Mouse (Mus musculus): ENCODE results near the gene Slc35f2. TPM values are rescaled to one million over a fixed set of nuclear protein-coding genes. Genes with fewer than 3 reads are reported as not detected.

The Slc35f2 gene
- polyA plus RNA-seq (2015; fragmentation: Nextera tagmentation; extraction: Ambion mirVana), result 21.0 and 22.1 TPM in 2 replicates

GRCm38 (mm10) chr9:53771344-53772021, at the start of gene Slc35f2:
Gene Slc35f2, plus strand, starts transcription at chr9:53771538.
- WGBS, result under 1% methylated on average over 50 of the region's 50 CpGs

GRCm38 (mm10) chr9:53740829-53741404, 30.4 kb upstream of the Slc35f2 start:
- H3K36me3 ChIP-seq, result no peaks in the 10 kb centered on the region
- H3K4me2 ChIP-seq (replicated peaks), result no peak overlapping the region
- no peak overlapping the region for H3K4me3 ChIP-seq (replicated peaks)
- no peaks in the 10 kb centered on the region for H3K9me3 ChIP-seq
- 30% methylated on average over 3 of the region's 3 CpGs for WGBS
- H3K9ac ChIP-seq, result no peak overlapping the region
- ATAC-seq, result no peak
- no peaks in the 10 kb centered on the region for H3K4me1 ChIP-seq (replicated peaks)
- no peak overlapping the region for H3K27ac ChIP-seq
- no peaks in the 10 kb centered on the region for H3K27me3 ChIP-seq (replicated peaks)

More at GRCm38 (mm10) chr9:53771344-53772021, at the start of gene Slc35f2:
- Histone ChIP-seq H3K27ac (peak within 1 kb of the TSS; percentile 73), H3K4me3 (replicated peaks) (peak within 1 kb of the TSS; percentile 60), H3K27me3 (replicated peaks) (peaks cover 10% of the 10 kb centered on the region), H3K36me3 (no peaks in the 10 kb centered on the region), H3K9me3 (no peaks in the 10 kb centered on the region), H3K4me1 (replicated peaks) (peaks cover 11% of the 10 kb centered on the region; the same call in 1 of the 2 replicates), H3K9ac (peak within 1 kb of the TSS; percentile 71), H3K4me2 (replicated peaks) (peak within 1 kb of the TSS; percentile 97)
- peak; percentile 92 for ATAC-seq

DNA sequence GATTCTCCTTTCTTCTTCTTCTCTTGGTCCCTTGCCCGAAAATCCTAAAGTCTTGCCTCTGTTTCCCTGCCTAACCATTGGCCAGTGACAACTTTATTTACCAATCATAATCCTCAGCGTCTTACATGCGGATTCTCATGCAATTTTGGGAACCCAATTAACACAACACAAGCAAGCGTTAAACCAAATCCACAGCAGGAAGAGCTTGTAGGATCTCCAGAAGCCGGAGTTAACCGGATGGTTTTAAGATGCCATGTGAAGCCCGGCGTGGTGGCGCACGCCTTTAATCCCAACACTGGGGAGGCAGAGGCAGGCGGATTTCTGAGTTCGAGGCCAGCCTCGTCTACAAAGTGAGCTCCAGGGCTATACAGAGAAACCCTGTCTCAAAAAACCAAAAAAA, 20.9 kb upstream of the Slc35f2 start:
- Histone ChIP-seq H3K4me2 (replicated peaks) (no peak overlapping the region), H3K4me1 (replicated peaks) (no peaks in the 10 kb centered on the region), H3K4me3 (replicated peaks) (no peak overlapping the region), H3K36me3 (no peaks in the 10 kb centered on the region), H3K9me3 (no peaks in the 10 kb centered on the region), H3K27ac (no peak overlapping the region), H3K9ac (no peak overlapping the region), H3K27me3 (replicated peaks) (no peaks in the 10 kb centered on the region)
- WGBS, result 90% methylated on average over 13 of the region's 13 CpGs
- no peak for ATAC-seq

GRCm38 (mm10) chr9:53750899-53751298, 20.4 kb upstream of the Slc35f2 start:
- H3K4me1 ChIP-seq (replicated peaks), result no peaks in the 10 kb centered on the region
- 53% methylated on average over 5 of the region's 5 CpGs for WGBS
- H3K27me3 ChIP-seq (replicated peaks), result no peaks in the 10 kb centered on the region
- H3K27ac ChIP-seq, result no peak overlapping the region
- H3K4me2 ChIP-seq (replicated peaks), result no peak overlapping the region
- no peaks in the 10 kb centered on the region for H3K36me3 ChIP-seq
- H3K9ac ChIP-seq, result no peak overlapping the region
- H3K4me3 ChIP-seq (replicated peaks), result no peak overlapping the region
- ATAC-seq, result no peak
- no peaks in the 10 kb centered on the region for H3K9me3 ChIP-seq

DNA sequence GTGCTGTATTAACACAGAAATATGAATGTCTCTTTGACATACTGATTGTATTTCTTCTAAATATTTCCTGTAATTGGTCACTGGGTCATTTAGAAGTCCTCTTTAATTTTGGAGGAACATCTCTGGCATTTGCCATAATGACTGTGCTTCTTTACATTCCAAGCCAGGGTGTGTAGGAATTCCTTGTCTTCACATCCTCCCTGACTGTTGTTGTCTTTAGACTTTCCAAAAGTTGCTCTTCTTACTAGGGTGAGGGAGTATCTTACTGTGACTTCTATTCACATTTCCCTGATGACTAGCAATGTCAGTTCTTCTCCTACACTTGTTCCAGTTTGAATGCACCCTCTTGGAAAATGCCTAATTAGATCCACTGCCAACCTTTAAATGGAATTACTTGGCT, 16.5 kb upstream of the Slc35f2 start:
- H3K36me3 ChIP-seq, result no peaks in the 10 kb centered on the region
- no peak overlapping the region for H3K27ac ChIP-seq
- H3K4me1 ChIP-seq (replicated peaks), result no peaks in the 10 kb centered on the region
- no peaks in the 10 kb centered on the region for H3K9me3 ChIP-seq
- no peak overlapping the region for H3K4me3 ChIP-seq (replicated peaks)
- H3K27me3 ChIP-seq (replicated peaks), result no peaks in the 10 kb centered on the region
- ATAC-seq, result no peak
- H3K9ac ChIP-seq, result no peak overlapping the region
- no peak overlapping the region for H3K4me2 ChIP-seq (replicated peaks)

DNA sequence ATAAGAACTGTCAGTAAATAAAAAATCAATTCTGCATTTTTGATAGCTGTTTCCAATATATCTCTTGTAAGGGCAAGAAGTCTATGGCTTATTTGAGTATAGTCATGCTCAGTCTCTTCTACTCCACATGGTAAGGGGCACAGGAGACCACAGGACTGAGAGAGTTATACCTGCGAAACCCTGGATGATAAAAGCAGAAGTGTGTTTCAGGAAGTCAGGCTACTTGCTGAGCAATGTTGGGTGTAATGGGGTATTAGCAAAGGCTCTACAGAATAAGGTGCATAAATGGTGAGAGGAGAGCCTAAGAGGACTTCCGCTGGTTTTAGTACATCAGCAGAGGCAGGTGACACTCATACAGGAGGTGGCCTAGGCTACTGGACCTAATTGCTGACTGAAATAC, 13.2 kb upstream of the Slc35f2 start:
- Histone ChIP-seq H3K4me1 (replicated peaks) (no peaks in the 10 kb centered on the region), H3K9me3 (no peaks in the 10 kb centered on the region), H3K9ac (no peak overlapping the region), H3K4me2 (replicated peaks) (no peak overlapping the region), H3K4me3 (replicated peaks) (no peak overlapping the region), H3K27ac (no peak overlapping the region), H3K27me3 (replicated peaks) (no peaks in the 10 kb centered on the region), H3K36me3 (no peaks in the 10 kb centered on the region)
- 89% methylated on average over 2 of the region's 2 CpGs for WGBS
- ATAC-seq, result no peak

DNA sequence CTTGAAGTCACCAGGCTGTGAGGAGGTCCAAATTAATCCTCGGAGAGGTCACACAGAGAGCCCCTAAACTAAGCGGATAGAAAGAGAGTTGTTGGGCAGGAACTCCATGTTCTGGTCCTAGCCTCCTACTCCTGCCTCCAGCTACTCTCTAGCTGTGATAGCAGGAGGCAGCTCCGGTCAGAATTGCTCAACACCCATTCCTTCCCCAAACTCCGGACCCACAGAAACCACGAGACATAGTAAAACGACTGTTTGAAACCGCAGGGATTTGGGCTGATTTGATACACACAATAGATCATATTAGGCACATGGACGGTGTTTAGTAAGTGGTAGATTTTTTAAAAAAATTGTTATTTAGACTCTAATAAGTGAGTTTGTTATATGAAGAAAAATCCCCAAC, 6.6 kb upstream of the Slc35f2 start:
- Histone ChIP-seq H3K4me2 (replicated peaks) (no peak overlapping the region), H3K4me1 (replicated peaks) (no peaks in the 10 kb centered on the region), H3K9ac (no peak overlapping the region), H3K36me3 (no peaks in the 10 kb centered on the region), H3K27me3 (replicated peaks) (no peaks in the 10 kb centered on the region), H3K9me3 (no peaks in the 10 kb centered on the region), H3K4me3 (replicated peaks) (no peak overlapping the region), H3K27ac (no peak overlapping the region)
- no peak for ATAC-seq
- 86% methylated on average over 8 of the region's 8 CpGs for WGBS

DNA sequence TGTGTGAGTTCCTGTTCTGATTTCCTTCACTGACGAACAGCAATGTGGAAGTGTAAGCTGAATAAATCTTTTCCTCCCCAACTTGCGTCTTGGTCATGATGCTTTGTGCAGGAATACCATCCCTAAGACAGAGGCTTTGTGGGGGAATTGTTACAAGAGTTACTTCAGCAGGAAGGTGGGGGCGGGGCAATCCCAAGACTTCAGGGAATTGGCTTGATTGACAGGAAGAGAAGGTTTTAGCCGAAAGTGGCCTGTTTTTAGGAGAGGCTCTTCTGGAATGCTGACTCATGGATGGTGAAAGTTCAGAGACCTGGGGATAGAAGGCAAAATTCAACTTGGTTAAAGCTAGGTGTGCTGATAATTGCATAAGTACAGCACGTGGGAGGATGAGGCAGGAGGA, 2.9 kb upstream of the Slc35f2 start:
- WGBS, result 86% methylated on average over 5 of the region's 5 CpGs
- H3K9me3 ChIP-seq, result no peaks in the 10 kb centered on the region
- H3K36me3 ChIP-seq, result no peaks in the 10 kb centered on the region
- H3K4me3 ChIP-seq (replicated peaks), result no peak overlapping the region
- H3K27ac ChIP-seq, result no peak overlapping the region
- H3K4me1 ChIP-seq (replicated peaks), result peaks cover 11% of the 10 kb centered on the region; the same call in 1 of the 2 replicates
- H3K27me3 ChIP-seq (replicated peaks), result peaks cover 10% of the 10 kb centered on the region
- H3K9ac ChIP-seq, result no peak overlapping the region
- H3K4me2 ChIP-seq (replicated peaks), result no peak overlapping the region
- ATAC-seq, result no peak

GRCm38 (mm10) chr9:53770771-53771343, 481 bp upstream of the Slc35f2 start:
- Histone ChIP-seq H3K9ac (peak overlapping the region; percentile 71; the same call in 1 of the 2 replicates), H3K4me2 (replicated peaks) (peak overlapping the region; percentile 97), H3K4me3 (replicated peaks) (peak overlapping the region; percentile 60; the same call in 1 of the 2 replicates), H3K27ac (peak overlapping the region; percentile 73), H3K4me1 (replicated peaks) (peaks cover 11% of the 10 kb centered on the region; the same call in 1 of the 2 replicates), H3K27me3 (replicated peaks) (peaks cover 10% of the 10 kb centered on the region), H3K9me3 (no peaks in the 10 kb centered on the region), H3K36me3 (no peaks in the 10 kb centered on the region)
- 35% methylated on average over 12 of the region's 12 CpGs for WGBS
- peak; percentile 63 for ATAC-seq

- H3K27ac ChIP-seq, result no peak overlapping the region
- WGBS, result 4% methylated on average over 17 of the region's 17 CpGs
These were observed 803 bp downstream of the Slc35f2 start for GRCm38 (mm10) chr9:53772121-53772561.

DNA sequence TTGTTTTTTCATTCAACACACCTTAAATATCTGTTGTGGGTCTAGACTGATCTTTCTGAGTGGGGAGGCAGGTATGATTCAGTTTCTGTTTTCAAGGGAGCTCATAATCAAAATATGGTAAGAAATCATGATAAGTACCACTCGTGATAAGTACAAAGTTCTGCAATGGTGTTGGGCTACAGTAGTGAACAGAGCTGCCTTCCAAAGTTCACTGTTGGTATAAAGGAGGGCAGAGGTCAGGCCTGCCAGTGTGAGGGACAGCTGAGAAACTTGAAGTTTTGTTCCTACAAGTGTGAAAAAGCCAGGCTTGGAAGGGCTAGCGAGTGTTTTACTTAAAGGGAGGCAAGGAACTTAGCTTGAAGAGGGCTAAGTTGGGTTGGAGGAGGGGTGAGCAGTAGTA, 4.2 kb downstream of the Slc35f2 start:
- H3K9me3 ChIP-seq, result no peaks in the 10 kb centered on the region
- ATAC-seq, result no peak
- H3K36me3 ChIP-seq, result no peaks in the 10 kb centered on the region
- peaks cover 10% of the 10 kb centered on the region for H3K27me3 ChIP-seq (replicated peaks)
- no peak overlapping the region for H3K9ac ChIP-seq
- H3K4me3 ChIP-seq (replicated peaks), result no peak overlapping the region
- WGBS, result 85% methylated on average over 2 of the region's 2 CpGs
- no peak overlapping the region for H3K4me2 ChIP-seq (replicated peaks)
- H3K4me1 ChIP-seq (replicated peaks), result peaks cover 11% of the 10 kb centered on the region; the same call in 1 of the 2 replicates
- H3K27ac ChIP-seq, result no peak overlapping the region

More at GRCm38 (mm10) chr9:53772121-53772561, 803 bp downstream of the Slc35f2 start:
- Histone ChIP-seq H3K4me3 (replicated peaks) (peak overlapping the region; percentile 60), H3K4me2 (replicated peaks) (peak overlapping the region; percentile 97), H3K27me3 (replicated peaks) (peaks cover 10% of the 10 kb centered on the region), H3K9ac (peak overlapping the region; percentile 71), H3K4me1 (replicated peaks) (peaks cover 11% of the 10 kb centered on the region; the same call in 1 of the 2 replicates), H3K9me3 (no peaks in the 10 kb centered on the region), H3K36me3 (no peaks in the 10 kb centered on the region)
- peak; percentile 12 for ATAC-seq

DNA sequence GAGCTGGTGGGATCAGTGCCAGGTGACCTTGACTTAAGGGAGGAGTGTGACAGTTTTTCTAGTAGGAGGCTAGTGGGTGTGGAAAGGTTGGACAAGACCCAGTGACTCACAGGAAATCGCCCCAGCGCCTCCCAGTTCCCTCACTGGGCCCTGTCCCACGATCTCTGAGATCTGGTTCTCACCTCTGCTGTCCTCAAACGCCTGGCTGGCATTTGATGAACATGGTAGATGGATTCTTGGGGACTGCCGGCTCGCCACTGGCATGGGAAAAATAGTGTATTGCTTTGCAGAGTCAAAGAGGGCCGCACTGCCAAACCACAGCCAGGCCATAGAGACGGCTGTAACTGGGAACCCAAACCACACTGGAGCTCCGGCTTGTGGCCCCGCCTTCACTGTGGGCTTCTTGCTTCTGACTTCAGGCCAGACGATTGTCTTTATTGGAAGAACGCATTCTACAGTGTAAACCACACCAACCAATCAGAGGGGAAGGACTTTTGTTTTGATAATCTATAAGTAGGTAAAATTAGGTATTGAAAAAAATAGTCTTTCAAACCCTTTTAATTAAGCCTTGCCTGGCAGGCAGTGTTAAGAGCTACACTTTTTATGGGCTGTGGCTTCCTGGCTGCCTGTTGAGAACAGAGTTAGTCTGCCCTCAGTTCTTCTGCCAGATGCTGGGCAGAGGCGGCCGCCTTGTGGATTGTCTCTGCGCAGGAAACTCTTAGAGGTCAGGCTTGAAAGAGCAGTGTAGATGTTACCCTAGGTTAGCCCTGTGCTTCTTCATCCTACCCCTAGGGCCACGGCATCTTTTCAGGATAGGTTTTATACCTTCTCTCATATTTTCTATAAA, 15.4 kb downstream of the Slc35f2 start:
- no peak for ATAC-seq
- 82% methylated on average over 16 of the region's 16 CpGs for WGBS
- H3K9me3 ChIP-seq, result no peaks in the 10 kb centered on the region
- no peaks in the 10 kb centered on the region for H3K4me1 ChIP-seq (replicated peaks)
- no peak overlapping the region for H3K9ac ChIP-seq
- H3K27me3 ChIP-seq (replicated peaks), result no peaks in the 10 kb centered on the region
- no peak overlapping the region for H3K4me2 ChIP-seq (replicated peaks)
- H3K4me3 ChIP-seq (replicated peaks), result no peak overlapping the region
- no peaks in the 10 kb centered on the region for H3K36me3 ChIP-seq
- no peak overlapping the region for H3K27ac ChIP-seq

All from intestine, embryonic 15.5 days (tissue).